Mouse (Mus musculus) left cerebral cortex, postnatal 36 days (tissue): Measurements from ENCODE around the gene Gpatch8. TPM values are rescaled to one million over a fixed set of nuclear protein-coding genes. Genes with fewer than 3 reads are reported as not detected.

Source experiments
- DNase-seq, 2 experiments: peaks; one replicate each; pipeline ENCODE4 v3.0.0; 2021 to 2022; ENCODE audit warnings: low spot score in 2 of 2, mixed read lengths in 1 of 2
- intact Hi-C: fragments of 180-260 bp; cut with DNase I; formaldehyde crosslinking; loops from one replicate; pipeline ENCODE4 v1.15.1; 2025
- total RNA-seq, 2 experiments: library from RNA; stranded (reverse); gene quantifications; 2 replicates each; pipeline ENCODE4 v1.2.3; 2021

Gpatch8 gene
- total RNA-seq, 2 experiments from 2014 or later = 46.0 to 65.5 TPM

- no peak for DNase-seq
- intact Hi-C loops = no loop called here
These were observed 127.1 kb downstream of the Gpatch8 start for GRCm38 (mm10) chr11:102428981-102429540.

Other genes with a start within 250 kb of the Gpatch8 start
- gene Ubtf, start 236.7 kb downstream of the Gpatch8 start, total RNA-seq = 100 to 1,000 TPM; 114 to 125 TPM
- gene Slc4a1, start 190.2 kb downstream of the Gpatch8 start, total RNA-seq = under 1 TPM; 0.39 to 0.50 TPM
- 100 to 1,000 TPM; 469 to 527 TPM for gene Rundc3a, start 163.0 kb downstream of the Gpatch8 start, total RNA-seq
- 10 to 100 TPM; 56.7 to 64.8 TPM for gene Slc25a39, start 148.4 kb downstream of the Gpatch8 start, total RNA-seq
- gene Grn, start 126.1 kb downstream of the Gpatch8 start, total RNA-seq = 10 to 100 TPM; 58.3 to 60.1 TPM
- gene Fam171a2, start 108.7 kb downstream of the Gpatch8 start, total RNA-seq = 100 to 1,000 TPM; 116 to 117 TPM
- gene Itga2b, start 86.3 kb downstream of the Gpatch8 start, total RNA-seq = 1 to 10 TPM; 2.5 to 2.7 TPM
- 1 to 10 TPM; 5.0 to 8.7 TPM for gene Gm11627, start 23.1 kb upstream of the Gpatch8 start, total RNA-seq
- gene Fzd2, start 48.0 kb upstream of the Gpatch8 start, total RNA-seq = 10 to 100 TPM; 10.5 to 12.7 TPM
- gene Meioc, start 107.3 kb upstream of the Gpatch8 start, total RNA-seq = not detected
- gene Ccdc43, start 141.4 kb upstream of the Gpatch8 start, total RNA-seq = 10 to 100 TPM; 25.9 to 27.0 TPM
- gene Adam11, start 205.0 kb upstream of the Gpatch8 start, total RNA-seq = 100 to 1,000 TPM; 129 to 139 TPM